Mouse (Mus musculus): ENCODE results near the gene Rgs6.

DNA sequence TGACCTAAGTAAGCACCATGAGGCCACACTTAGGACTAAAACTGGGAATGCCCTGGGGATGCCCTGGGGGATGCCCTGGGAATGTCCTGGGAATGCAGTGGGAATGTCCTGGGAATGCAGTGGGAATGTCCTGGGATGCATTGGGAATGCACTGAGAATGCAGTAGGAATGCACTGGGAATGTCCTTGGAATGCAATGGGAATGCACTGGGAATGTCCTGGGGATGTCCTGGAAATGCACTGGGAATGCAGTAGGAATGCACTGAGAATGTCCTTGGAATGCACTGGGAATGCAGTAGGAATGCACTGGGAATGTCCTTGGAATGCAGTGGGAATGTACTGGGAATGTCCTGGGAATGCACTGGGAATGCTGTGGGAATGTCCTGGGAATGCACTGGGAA, 25.2 kb upstream of the Rgs6 start:
- no peak for TF ChIP-seq CTCF (conservative IDR thresholded peaks at IDR 0.05; ENCODE audit: low read length)
- TF ChIP-seq NANOG (IDR thresholded peaks at IDR 0.05; ENCODE audit: borderline replicate concordance, low read length), result no peak
- no peak for TF ChIP-seq POU5F1 (IDR thresholded peaks at IDR 0.05; ENCODE audit: borderline replicate concordance, low read length)

All from E14TG2a.4 (cell line).